Mouse (Mus musculus) CH12.LX (cell line): Measurements from ENCODE around the gene Gm15107. TPM values are rescaled to one million over a fixed set of nuclear protein-coding genes. Genes with fewer than 3 reads are reported as not detected.
"Not testable (repeated sequence)": the region's sequence is repeated elsewhere in the genome, so short reads cannot be mapped to it uniquely, and the experiment has no call there.

Experiments
- DNase-seq: peaks from one replicate; pipeline ENCODE4 v3.0.0-alpha.2; 2013; ENCODE audit errors: extremely low read depth
- H3K27ac ChIP-seq: 2 replicates; pipeline ENCODE4 v1.5.1; 2012; ENCODE audit warnings: low read depth, mild to moderate bottlenecking, control low read depth, moderate library complexity; ENCODE audit not compliant: insufficient read depth
- H3K27me3 ChIP-seq: replicated peaks from 2 replicates; pipeline ENCODE3; 2012; ENCODE audit warnings: inconsistent platforms
- H3K36me3 ChIP-seq, 2 experiments: replicated peaks in 1 of 2; 2 replicates each; pipeline versions ENCODE3 to v1.6.1; 2012; ENCODE audit warnings: inconsistent platforms in 1 of 2, low read length in 1 of 2, mild to moderate bottlenecking in 1 of 2, mixed read lengths in 1 of 2, moderate library complexity in 1 of 2; ENCODE audit not compliant: control insufficient read depth in 1 of 2, insufficient read depth in 1 of 2
- H3K4me1 ChIP-seq, 2 experiments: 2 replicates each; pipeline ENCODE4 v1.6.1; 2012; ENCODE audit warnings: inconsistent platforms in 1 of 2, moderate library complexity in 1 of 2; ENCODE audit not compliant: insufficient read depth in 2 of 2, control insufficient read depth in 1 of 2
- H3K4me2 ChIP-seq: 2 replicates; pipeline ENCODE4 v1.6.1; 2012; ENCODE audit warnings: low read depth, mild to moderate bottlenecking, control low read depth; ENCODE audit not compliant: poor library complexity, insufficient read depth, severe bottlenecking
- H3K4me3 ChIP-seq, 3 experiments: fragments of 150-350 bp in 1 of 3; sonication (generic) in 1 of 3; replicated peaks in 1 of 3; 2 replicates each; pipeline versions ENCODE3 to v1.5.1; 2011 to 2012; ENCODE audit warnings: low read depth in 2 of 3, low read length in 2 of 3, mild to moderate bottlenecking in 2 of 3, moderate library complexity in 2 of 3, control low read depth in 1 of 3, improper control_type of control experiment in 1 of 3, inconsistent platforms in 1 of 3, mixed read lengths in 1 of 3; ENCODE audit not compliant: poor library complexity in 1 of 3
- H3K79me2 ChIP-seq: replicated peaks from 2 replicates; pipeline ENCODE4 v1.6.1; 2012; ENCODE audit warnings: mild to moderate bottlenecking, moderate library complexity; ENCODE audit not compliant: control insufficient read depth, poor library complexity, insufficient read depth, severe bottlenecking; ENCODE audit errors: extremely low read depth
- H3K9ac ChIP-seq: 2 replicates; pipeline ENCODE4 v1.6.1; 2012; ENCODE audit warnings: low read depth, mild to moderate bottlenecking, control low read depth, moderate library complexity; ENCODE audit not compliant: insufficient read depth
- H3K9me3 ChIP-seq: replicated peaks from 2 replicates; pipeline ENCODE3; 2012; ENCODE audit warnings: low read length, inconsistent platforms, mixed read lengths
- dilution Hi-C: fragments of 300-500 bp; cut with MboI; formaldehyde crosslinking; loops from 2 replicates; pipeline ENCODE4 v1.14.3; 2020; ENCODE audit warnings: low sequenced_read_pairs; ENCODE audit not compliant: extremely low pct_unique_long_range_greater_than_20kb, extremely low pct_ligation_motif_present
- in situ Hi-C: fragments of 300-500 bp; cut with MboI; formaldehyde crosslinking; loops from 3 replicates; pipeline ENCODE4 v1.14.3; 2019; ENCODE audit warnings: low sequenced_read_pairs, low pct_ligation_motif_present, low pct_unique_long_range_greater_than_20kb, mixed read lengths
- polyA plus RNA-seq: library from polyadenylated mRNA; unstranded; fragments of >175 nt; gene quantifications from 2 replicates; pipeline ENCODE4 v1.2.1, GENCODE M21; 2012; ENCODE audit warnings: low read depth; ENCODE audit not compliant: insufficient read length
- total RNA-seq, 2 experiments: library from RNA; depleted of rRNA; stranded (reverse); fragments of 300-350 nt in 1 of 2; fragments of >200 nt in 1 of 2; gene quantifications; 2 replicates each; pipeline ENCODE4 v1.2.3; 2012 to 2014

Gm15107 gene
- not detected in 2 replicates for total RNA-seq (2012; rRNA removed)
- total RNA-seq (2014; rRNA removed): not detected in 2 replicates
- polyA plus RNA-seq: not detected in 2 replicates

GRCm38 (mm10) chrX:148180424-148180823 lies at the start of gene Gm15107:
Gene Gm15107, plus strand, starts transcription at chrX:148180724.
- DNase-seq, H3K9ac ChIP-seq, H3K27ac ChIP-seq, H3K4me3 ChIP-seq, dilution Hi-C loops, H3K79me2 ChIP-seq, H3K27me3 ChIP-seq, H3K9me3 ChIP-seq, in situ Hi-C loops, H3K36me3 ChIP-seq, H3K4me1 ChIP-seq, H3K4me2 ChIP-seq: not testable (repeated sequence)

Other genes starting within 250 kb of the Gm15107 start
- gene Gm15080, start 187.7 kb upstream of the Gm15107 start, total RNA-seq (2012; rRNA removed): not detected in 2 replicates
- not detected in 2 replicates for gene Gm15080, start 187.7 kb upstream of the Gm15107 start, total RNA-seq (2014; rRNA removed)
- not detected in 2 replicates for gene Gm15080, start 187.7 kb upstream of the Gm15107 start, polyA plus RNA-seq